Mouse (Mus musculus) myocyte (in vitro differentiated cells): ENCODE results near the gene Nanos2.

Experiments used
- MAX ChIP-seq: IDR thresholded peaks from one replicate; pipeline ENCODE4 v1.6.1; 2011; ENCODE audit warnings: low read depth, mild to moderate bottlenecking, control low read depth
- MYOD1 ChIP-seq, 3 experiments: IDR thresholded peaks; one replicate each; pipeline ENCODE4 v1.6.1; 2011; ENCODE audit warnings: control low read depth in 2 of 3, low read depth in 2 of 3, mild to moderate bottlenecking in 2 of 3, moderate library complexity in 1 of 3; ENCODE audit not compliant: insufficient read length in 2 of 3, control insufficient read depth in 1 of 3
- POLR2AphosphoS2 ChIP-seq: IDR thresholded peaks from one replicate; pipeline ENCODE4 v1.6.1; 2011; ENCODE audit warnings: low read depth, control low read depth; ENCODE audit not compliant: insufficient read length
- USF1 ChIP-seq: IDR thresholded peaks from one replicate; pipeline ENCODE4 v1.6.1; 2011; ENCODE audit warnings: low read depth, mild to moderate bottlenecking, control low read depth, moderate library complexity

DNA sequence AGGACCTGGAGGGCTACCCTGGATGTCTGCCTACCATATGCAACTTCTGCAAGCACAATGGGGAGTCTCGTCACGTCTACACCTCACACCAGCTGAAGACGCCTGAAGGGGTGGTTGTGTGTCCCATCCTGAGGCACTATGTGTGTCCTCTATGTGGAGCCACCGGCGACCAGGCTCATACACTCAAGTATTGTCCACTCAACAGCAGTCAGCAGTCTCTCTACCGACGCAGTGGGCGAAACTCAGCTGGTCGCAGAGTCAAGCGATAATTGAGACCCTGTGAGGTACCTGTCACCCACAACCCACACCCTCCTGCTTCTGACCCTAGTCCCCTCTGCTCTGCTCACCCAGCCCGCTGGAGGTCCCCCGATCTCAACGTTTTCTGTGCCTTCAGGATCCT, 547 bp downstream of the Nanos2 start:
- TF ChIP-seq MYOD1 (IDR thresholded peaks at IDR 0.05; ENCODE audit: control insufficient read depth in 1 of 3, insufficient read length in 2 of 3, low read depth in 2 of 3) (no peak), POLR2AphosphoS2 (no peak), MAX (no peak), USF1 (no peak)
